Mouse (Mus musculus): ENCODE results near the gene Stab1.

DNA sequence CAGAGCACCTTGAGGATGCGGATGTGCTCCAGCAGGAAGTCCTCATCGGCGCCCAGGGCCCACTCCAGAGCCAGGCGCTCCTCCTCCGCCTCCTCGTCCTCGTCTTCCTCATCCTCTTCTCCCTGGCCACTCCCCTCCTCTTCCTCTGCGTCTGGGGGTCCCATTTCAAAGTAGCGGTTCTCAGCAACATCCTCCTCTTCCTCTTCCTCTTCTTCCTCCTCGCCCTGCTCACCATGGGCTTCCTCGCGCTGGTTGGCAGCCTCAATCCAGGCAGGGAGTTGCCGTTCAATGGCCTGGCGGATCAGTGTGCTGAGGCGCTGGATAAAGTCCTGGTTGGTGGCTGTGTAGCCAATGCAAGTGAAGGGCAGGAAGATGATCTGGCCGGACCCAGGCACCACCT, 8.8 kb upstream of the Stab1 start:
- no peak for TF ChIP-seq ZNF384 (IDR thresholded peaks at IDR 0.05; ENCODE audit: low read depth, low read length)
- no peak for TF ChIP-seq CHD2 (IDR thresholded peaks at IDR 0.05; ENCODE audit: low read depth, low read length)
- TF ChIP-seq HCFC1 (IDR thresholded peaks at IDR 0.05; ENCODE audit: borderline replicate concordance, insufficient read depth, low read length): no peak
- TF ChIP-seq MAFK (IDR thresholded peaks at IDR 0.05; ENCODE audit: insufficient read depth, low read depth, low read length): no peak
- no peak for TF ChIP-seq ZC3H11A (IDR thresholded peaks at IDR 0.05; ENCODE audit: borderline replicate concordance, low read depth, low read length)

Measured in ES-E14 (cell line).